Comparison of ENCODE assay signal across 12 mouse cellular contexts in the genomic region with DNA sequence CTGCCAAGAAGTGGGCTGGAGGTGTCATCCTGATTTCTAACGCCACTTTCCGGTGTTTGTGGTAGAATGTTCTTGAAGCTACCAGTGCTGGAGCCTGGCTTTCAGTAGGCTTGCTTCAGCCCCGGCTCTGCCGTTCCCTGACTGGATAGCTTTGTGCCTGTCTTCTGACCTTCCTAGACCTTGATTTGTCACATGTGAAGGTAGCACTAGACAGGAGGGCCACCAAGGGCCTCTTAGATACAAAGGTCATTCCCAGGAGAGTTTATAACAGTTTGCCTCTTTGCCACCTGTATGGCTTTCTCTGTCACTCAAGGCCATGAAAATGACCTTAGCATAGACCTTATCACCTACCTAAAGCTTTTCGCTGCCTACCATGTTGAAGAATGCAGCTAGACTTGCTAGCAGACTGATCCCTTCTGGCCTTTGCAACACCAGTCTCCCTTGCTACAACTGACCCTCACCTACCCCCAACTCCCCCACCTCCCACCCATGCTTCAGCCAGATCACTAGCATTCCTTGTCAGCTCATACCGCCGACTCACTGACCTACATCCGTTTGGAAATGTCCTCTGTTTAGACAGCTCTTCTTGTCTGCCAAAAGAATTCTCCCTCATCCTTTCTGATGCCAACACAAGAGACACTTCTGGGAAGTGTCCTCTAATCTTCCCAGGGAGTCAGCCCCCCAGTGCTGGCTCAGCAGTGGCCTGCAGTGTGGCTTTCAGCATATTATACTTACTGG.
DNase-seq lines count a peak whose midpoint lies in the region; ATAC-seq and TF ChIP-seq lines count a peak whose summit lies in the region.
"Had no signal": no experiment of that assay in that cellular context is flagged by ENCODE, and none has a peak within 500 bp of the region (broad histone marks: within the 10 kb centered on the region; RNA-seq: fewer than 3 reads in every experiment).

No protein-coding gene starts in this region.

- H3K9ac ChIP-seq in forebrain, embryonic 12.5 days: no peak overlapping the region
- no peak overlapping the region for H3K9ac ChIP-seq in midbrain, embryonic 12.5 days (replicated peaks)
- H3K9ac ChIP-seq in midbrain, embryonic 13.5 days (replicated peaks): no peak overlapping the region
- H3K9ac ChIP-seq: forebrain, embryonic 15.5 days had no signal

- no peaks in the 10 kb centered on the region for H3K36me3 ChIP-seq in forebrain, embryonic 10.5 days (replicated peaks)
- H3K36me3 ChIP-seq in forebrain, embryonic 12.5 days (replicated peaks): no peaks in the 10 kb centered on the region
- no peaks in the 10 kb centered on the region for H3K36me3 ChIP-seq in kidney, adult 2 months (ENCODE audit: control insufficient read depth, insufficient read depth, low read length)
- no peaks in the 10 kb centered on the region for H3K36me3 ChIP-seq in midbrain, embryonic 12.5 days
- H3K36me3 ChIP-seq in midbrain, embryonic 13.5 days: no peaks in the 10 kb centered on the region
- H3K36me3 ChIP-seq: forebrain, embryonic 15.5 days had no signal

- ATAC-seq in forebrain, embryonic 12.5 days (ENCODE audit: low FRiP score): no peak
- ATAC-seq in midbrain, embryonic 12.5 days (ENCODE audit: low FRiP score, low read depth): no peak
- no peak for ATAC-seq in midbrain, embryonic 13.5 days
- ATAC-seq: forebrain, embryonic 15.5 days had no signal

- WGBS in forebrain, embryonic 10.5 days: 88% methylated on average over 8 of the region's 8 CpGs
- WGBS in forebrain, embryonic 12.5 days: 88% methylated on average over 8 of the region's 8 CpGs
- 58% methylated on average over 8 of the region's 8 CpGs for WGBS in kidney, adult 2 months
- WGBS in midbrain, embryonic 12.5 days: 79% methylated on average over 8 of the region's 8 CpGs
- 86% methylated on average over 8 of the region's 8 CpGs for WGBS in midbrain, embryonic 13.5 days

- no peak for TF ChIP-seq POLR2A in kidney, adult 2 months (IDR thresholded peaks at IDR 0.05; ENCODE audit: low read depth, low read length)

- no peak for TF ChIP-seq CTCF in kidney, adult 2 months (conservative IDR thresholded peaks at IDR 0.05; ENCODE audit: insufficient read depth, insufficient read length, low read depth, low read length)

- H3K27me3 ChIP-seq in forebrain, embryonic 10.5 days (ENCODE audit: poor library complexity, severe bottlenecking): no peaks in the 10 kb centered on the region
- no peaks in the 10 kb centered on the region for H3K27me3 ChIP-seq in forebrain, embryonic 12.5 days
- H3K27me3 ChIP-seq in kidney, adult 2 months (replicated peaks; ENCODE audit: control insufficient read depth, insufficient read depth, low read length): no peaks in the 10 kb centered on the region
- H3K27me3 ChIP-seq in midbrain, embryonic 12.5 days: no peaks in the 10 kb centered on the region
- no peaks in the 10 kb centered on the region for H3K27me3 ChIP-seq in midbrain, embryonic 13.5 days
- H3K27me3 ChIP-seq: forebrain, embryonic 15.5 days had no signal

- H3K9me3 ChIP-seq in forebrain, embryonic 10.5 days: peaks cover 8% of the 10 kb centered on the region; the same call in 1 of the 2 replicates
- no peaks in the 10 kb centered on the region for H3K9me3 ChIP-seq in forebrain, embryonic 12.5 days
- H3K9me3 ChIP-seq in midbrain, embryonic 12.5 days: no peaks in the 10 kb centered on the region
- no peaks in the 10 kb centered on the region for H3K9me3 ChIP-seq in midbrain, embryonic 13.5 days
- H3K9me3 ChIP-seq: forebrain, embryonic 15.5 days had no signal

- H3K4me1 ChIP-seq in forebrain, embryonic 10.5 days: peaks cover 25% of the 10 kb centered on the region
- peaks cover 18% of the 10 kb centered on the region for H3K4me1 ChIP-seq in forebrain, embryonic 12.5 days
- peaks cover 15% of the 10 kb centered on the region for H3K4me1 ChIP-seq in kidney, adult 2 months (ENCODE audit: control insufficient read depth, insufficient read depth, low read length)
- 0 out of 2 replicates have a peak, but pooled peaks cover 12% of the 10 kb centered on the region for H3K4me1 ChIP-seq in midbrain, embryonic 12.5 days
- H3K4me1 ChIP-seq in midbrain, embryonic 13.5 days (replicated peaks): peaks cover 9% of the 10 kb centered on the region; the same call in 1 of the 2 replicates

- DNase-seq in forebrain, embryonic 10.5 days (ENCODE audit: extremely low spot score, low spot score): no peak
- DNase-seq in kidney, adult 2 months: no peak
- no peak for DNase-seq in kidney, adult 18-20 months
- DNase-seq in yolk sac, embryonic 10.5 days (ENCODE audit: low spot score): peak; percentile 50
- no peak for DNase-seq in adrenal gland, postnatal 14 days
- DNase-seq: cerebellum, adult 9-10 months; left cerebral cortex, postnatal 4 days; right cerebral cortex, adult 18-20 months had no signal

- no peak overlapping the region for H3K4me3 ChIP-seq in forebrain, embryonic 10.5 days
- H3K4me3 ChIP-seq in forebrain, embryonic 12.5 days (replicated peaks): no peak overlapping the region
- no peak overlapping the region for H3K4me3 ChIP-seq in kidney, adult 2 months (ENCODE audit: insufficient read depth, low read depth, low read length)
- no peak overlapping the region for H3K4me3 ChIP-seq in midbrain, embryonic 12.5 days
- H3K4me3 ChIP-seq in midbrain, embryonic 13.5 days (replicated peaks): no peak overlapping the region
- H3K4me3 ChIP-seq: forebrain, embryonic 15.5 days had no signal

- H3K27ac ChIP-seq in forebrain, embryonic 10.5 days: 0 out of 2 replicates have a peak overlapping the region, but pooled peaks have one; percentile 36
- no peak overlapping the region for H3K27ac ChIP-seq in forebrain, embryonic 12.5 days
- H3K27ac ChIP-seq in kidney, adult 2 months (ENCODE audit: insufficient read depth, low read depth, low read length): peak overlapping the region; percentile 3; the same call in 1 of the 2 replicates
- H3K27ac ChIP-seq in midbrain, embryonic 12.5 days (replicated peaks): 0 out of 2 replicates have a peak overlapping the region, but pooled peaks have one; percentile 15
- no peak overlapping the region for H3K27ac ChIP-seq in midbrain, embryonic 13.5 days
- H3K27ac ChIP-seq: forebrain, embryonic 15.5 days had no signal

- H3K4me2 ChIP-seq in forebrain, embryonic 12.5 days: no peak overlapping the region
- no peak overlapping the region for H3K4me2 ChIP-seq in midbrain, embryonic 12.5 days (replicated peaks)
- H3K4me2 ChIP-seq in midbrain, embryonic 13.5 days (replicated peaks): no peak overlapping the region
- H3K4me2 ChIP-seq: forebrain, embryonic 15.5 days had no signal

Comparison
In these comparisons a context has a peak if more than half of its experiments do, and no peak if none do; other contexts are left out.
1. H3K27ac ChIP-seq: peak in forebrain, embryonic 10.5 days (single experiment), kidney, adult 2 months (single experiment) and midbrain, embryonic 12.5 days (single experiment); none in forebrain, embryonic 12.5 days (single experiment) and midbrain, embryonic 13.5 days (single experiment).